Mouse (Mus musculus): ENCODE data around the gene Fkbp5. TPM values are rescaled to one million over a fixed set of nuclear protein-coding genes. Genes with fewer than 3 reads are reported as not detected.
"Not testable (repeated sequence)": the region's sequence is repeated elsewhere in the genome, so short reads cannot be mapped to it uniquely, and the experiment has no call there.

The Fkbp5 gene
- total and polyA plus RNA-seq, 3 experiments: 24.4 to 69.5 (median 68.0) TPM

GRCm38 (mm10) chr17:28419636-28420035 is 97.7 kb downstream of the Fkbp5 start:
- DNase-seq: no peak

- no peak for DNase-seq
Measured at GRCm38 (mm10) chr17:28418954-28419353, 98.4 kb downstream of the Fkbp5 start.

GRCm38 (mm10) chr17:28418481-28418880 is 98.8 kb downstream of the Fkbp5 start:
- not testable (repeated sequence) for DNase-seq

GRCm38 (mm10) chr17:28417771-28418170 is 99.6 kb downstream of the Fkbp5 start:
- no peak for DNase-seq

- DNase-seq: peak; percentile 69
Measured at GRCm38 (mm10) chr17:28415271-28415670, 102.1 kb downstream of the Fkbp5 start.

- DNase-seq: no peak
Measured at GRCm38 (mm10) chr17:28411381-28411960, 105.9 kb downstream of the Fkbp5 start.

GRCm38 (mm10) chr17:28410731-28411130 is 106.6 kb downstream of the Fkbp5 start:
- DNase-seq: no peak

GRCm38 (mm10) chr17:28408251-28408918 is 108.9 kb downstream of the Fkbp5 start:
- no peak for DNase-seq

GRCm38 (mm10) chr17:28407418-28408250 is 109.7 kb downstream of the Fkbp5 start:
- DNase-seq: peak; percentile 82

GRCm38 (mm10) chr17:28406471-28406870 is 110.9 kb downstream of the Fkbp5 start:
- DNase-seq: no peak

GRCm38 (mm10) chr17:28404745-28405144 is 112.6 kb downstream of the Fkbp5 start:
- DNase-seq: not testable (repeated sequence)

GRCm38 (mm10) chr17:28404301-28404700 is 113.0 kb downstream of the Fkbp5 start:
- DNase-seq: no peak

GRCm38 (mm10) chr17:28394994-28395393 is 122.3 kb downstream of the Fkbp5 start:
- DNase-seq: no peak

GRCm38 (mm10) chr17:28394051-28394765 is 123.1 kb downstream of the Fkbp5 start:
- no peak for DNase-seq

- no peak for DNase-seq
Measured at GRCm38 (mm10) chr17:28391568-28392432, 125.5 kb downstream of the Fkbp5 start.

- DNase-seq: no peak
Measured at GRCm38 (mm10) chr17:28388534-28388933, 128.8 kb downstream of the Fkbp5 start.

- peak; percentile 83 for DNase-seq
Measured at GRCm38 (mm10) chr17:28386150-28386905, 131.0 kb downstream of the Fkbp5 start.

- DNase-seq: no peak
Measured at GRCm38 (mm10) chr17:28384298-28384697, 133.0 kb downstream of the Fkbp5 start.

GRCm38 (mm10) chr17:28380255-28380654 is 137.1 kb downstream of the Fkbp5 start:
- DNase-seq: no peak

- DNase-seq: no peak
Measured at GRCm38 (mm10) chr17:28375592-28376061, 141.7 kb downstream of the Fkbp5 start.

Measured in adrenal gland, adult 2 months (tissue).